Mouse (Mus musculus) urinary bladder, postnatal 10 days (tissue): ENCODE data around the gene Adamts17.

Source experiments
- DNase-seq: peaks from one replicate; pipeline ENCODE4 v3.0.0; 2022; ENCODE audit warnings: low spot score

The Adamts17 gene

DNA sequence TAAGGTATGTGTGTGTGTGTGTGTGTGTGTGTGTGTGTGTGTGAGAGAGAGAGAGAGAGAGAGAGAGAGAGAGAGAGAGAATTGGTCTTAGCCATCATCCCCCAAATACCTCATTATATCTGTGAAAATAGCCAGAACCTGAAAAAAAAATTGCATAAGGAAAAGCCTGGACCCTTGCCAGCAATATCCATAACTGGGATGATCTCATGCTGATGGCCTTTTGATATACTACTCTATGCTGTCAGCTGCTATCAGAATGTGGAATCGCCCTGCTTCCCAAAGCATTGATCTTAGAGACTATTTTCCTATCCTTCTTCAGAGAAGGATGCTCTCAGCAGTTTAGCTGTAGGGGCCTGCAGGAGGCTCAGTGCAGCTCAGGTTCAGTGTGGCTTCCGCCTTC is 257.6 kb downstream of the Adamts17 start:
- no peak for DNase-seq

DNA sequence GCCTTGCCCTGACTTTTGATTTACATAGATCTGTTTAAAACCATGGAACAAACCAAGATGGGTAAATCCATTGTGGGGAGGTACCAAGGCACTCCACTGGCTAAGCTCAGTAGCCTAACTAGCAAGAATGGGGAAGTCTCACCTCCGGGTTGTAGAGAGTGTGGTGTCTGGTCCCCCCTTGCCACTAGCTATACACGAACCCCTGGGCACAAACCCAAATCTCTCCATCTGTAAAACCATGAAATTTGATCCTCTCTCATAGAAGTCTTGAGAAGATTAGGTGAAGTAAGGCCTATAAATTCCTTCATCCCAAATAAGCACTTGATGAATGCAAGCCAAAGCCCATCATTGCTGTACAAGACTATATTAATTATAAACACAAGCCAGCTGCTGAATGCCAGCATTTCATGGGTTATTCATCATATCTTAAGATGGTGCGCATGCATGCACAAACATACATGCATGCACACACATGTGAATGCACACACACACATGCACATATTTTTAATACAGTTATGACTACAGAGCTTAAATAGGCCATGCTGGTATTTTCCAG is 262.0 kb downstream of the Adamts17 start:
- DNase-seq, result no peak

DNA sequence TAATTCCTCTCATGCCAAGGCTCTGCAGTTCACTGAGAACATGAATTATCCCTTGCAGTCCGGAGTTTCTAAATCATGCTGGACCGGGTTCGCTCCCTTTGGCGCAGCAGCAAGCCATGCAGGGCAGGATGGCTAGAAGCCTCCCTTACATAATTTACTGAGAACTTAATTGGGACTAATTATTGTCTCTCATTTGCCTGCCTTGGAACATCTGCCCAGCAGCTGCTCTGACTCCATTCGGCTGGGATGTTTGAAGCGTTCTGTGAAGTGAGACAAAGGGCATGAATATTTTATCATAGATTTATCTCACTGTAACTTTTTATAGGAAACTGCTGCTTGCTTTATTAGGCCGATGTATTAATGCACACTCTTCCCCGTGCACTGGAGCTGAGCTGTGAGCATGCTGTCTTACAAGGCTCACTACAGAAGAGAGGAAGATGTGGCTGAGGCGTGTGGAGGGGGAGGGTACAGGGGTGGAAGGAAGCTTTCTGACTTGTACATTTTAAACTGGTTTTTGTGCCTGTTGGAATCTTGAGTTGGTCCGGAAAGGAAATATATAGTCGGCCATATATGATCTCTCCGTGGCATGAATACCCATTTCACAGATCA is 271.1 kb downstream of the Adamts17 start:
- no peak for DNase-seq

DNA sequence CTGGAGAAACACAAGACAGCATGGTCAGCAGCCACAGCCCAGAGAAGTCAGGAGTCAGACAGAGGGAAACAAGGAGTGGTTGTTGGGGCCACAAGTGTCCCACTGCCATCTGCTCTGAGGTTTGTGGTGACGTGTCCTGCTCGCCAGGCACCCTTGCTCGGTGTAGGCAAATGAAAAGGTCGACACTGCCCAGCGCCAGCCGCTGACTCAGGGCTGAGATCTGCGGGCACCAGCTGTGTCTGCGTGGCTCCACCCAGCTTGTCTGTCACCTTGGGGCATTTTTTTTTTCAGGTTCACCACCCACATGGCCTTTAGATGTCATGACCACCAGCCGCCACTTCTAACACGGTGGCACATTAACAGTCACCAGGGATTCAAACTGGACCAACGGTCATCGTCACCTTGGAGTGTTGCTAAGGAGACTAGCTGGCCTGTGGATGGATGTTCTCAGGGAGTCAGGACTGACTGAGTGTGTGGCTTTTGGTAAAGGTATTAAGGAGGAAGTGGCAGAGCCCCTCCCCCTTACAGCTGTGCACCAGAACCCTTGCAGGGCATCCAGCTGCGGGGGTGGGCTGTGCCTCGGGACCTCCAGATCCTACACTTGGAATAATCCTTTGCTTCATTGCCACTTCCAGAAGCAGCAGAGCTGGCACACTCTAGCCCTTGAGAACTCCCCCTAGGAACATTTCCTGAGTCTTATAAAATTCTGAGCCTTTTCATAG is 273.1 kb downstream of the Adamts17 start:
- DNase-seq, result no peak

DNA sequence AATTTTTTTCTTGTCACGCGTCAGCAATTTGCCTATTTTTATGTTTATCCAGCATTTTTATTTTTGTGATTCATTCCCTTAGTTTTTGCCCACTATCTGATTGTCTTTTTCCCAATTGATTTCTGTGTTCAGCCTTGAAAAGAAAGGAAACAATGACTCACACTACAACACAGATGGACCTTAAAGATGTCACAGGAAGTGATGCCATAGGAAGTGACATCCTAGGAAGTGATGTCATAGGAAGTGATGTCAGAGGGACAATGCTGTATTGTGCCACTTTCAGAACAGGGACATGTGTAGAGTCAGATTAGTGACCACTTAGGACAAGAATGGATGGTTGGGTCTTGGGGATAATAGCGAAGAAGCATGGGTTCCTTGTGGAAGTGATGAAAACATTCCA is 274.5 kb downstream of the Adamts17 start:
- DNase-seq, result no peak

DNA sequence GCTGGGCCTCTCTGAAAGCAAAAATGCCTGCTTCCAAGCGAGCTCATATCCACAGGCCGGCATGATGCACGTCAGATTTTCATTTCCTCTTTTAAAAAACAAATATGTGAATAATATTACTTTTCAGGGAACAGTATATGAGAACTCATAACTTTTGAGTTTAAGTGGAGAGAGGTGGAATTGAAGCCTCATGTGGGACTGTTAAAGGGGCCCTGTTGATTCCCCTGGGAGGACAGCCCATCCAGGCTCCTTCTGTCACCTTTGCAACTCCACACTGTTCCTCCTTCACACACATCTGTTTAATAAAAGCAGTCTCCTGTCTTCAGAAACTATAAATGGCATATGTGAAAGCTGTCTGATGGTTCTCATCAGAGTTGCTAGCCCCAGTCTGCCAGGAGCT is 275.5 kb downstream of the Adamts17 start:
- no peak for DNase-seq

DNA sequence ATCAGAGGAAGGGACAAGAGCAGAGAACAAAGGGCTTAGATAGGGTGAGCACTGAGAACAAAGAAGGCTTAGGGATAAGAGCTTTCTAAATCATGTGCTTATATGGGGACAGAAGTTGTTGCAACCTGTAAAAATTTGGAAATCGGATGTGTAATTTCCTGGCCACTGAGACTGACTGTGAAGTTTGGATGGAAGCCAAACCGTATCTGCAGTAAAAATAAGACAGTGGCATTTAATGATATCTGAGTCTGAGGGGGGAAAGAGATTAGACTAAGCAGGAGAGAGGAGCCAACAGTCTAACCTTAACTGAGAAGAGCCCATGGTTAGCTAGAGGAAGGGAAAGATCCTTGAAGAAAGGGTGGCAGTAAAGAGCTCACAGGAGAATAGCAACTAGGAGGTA is 295.6 kb downstream of the Adamts17 start:
- no peak for DNase-seq

DNA sequence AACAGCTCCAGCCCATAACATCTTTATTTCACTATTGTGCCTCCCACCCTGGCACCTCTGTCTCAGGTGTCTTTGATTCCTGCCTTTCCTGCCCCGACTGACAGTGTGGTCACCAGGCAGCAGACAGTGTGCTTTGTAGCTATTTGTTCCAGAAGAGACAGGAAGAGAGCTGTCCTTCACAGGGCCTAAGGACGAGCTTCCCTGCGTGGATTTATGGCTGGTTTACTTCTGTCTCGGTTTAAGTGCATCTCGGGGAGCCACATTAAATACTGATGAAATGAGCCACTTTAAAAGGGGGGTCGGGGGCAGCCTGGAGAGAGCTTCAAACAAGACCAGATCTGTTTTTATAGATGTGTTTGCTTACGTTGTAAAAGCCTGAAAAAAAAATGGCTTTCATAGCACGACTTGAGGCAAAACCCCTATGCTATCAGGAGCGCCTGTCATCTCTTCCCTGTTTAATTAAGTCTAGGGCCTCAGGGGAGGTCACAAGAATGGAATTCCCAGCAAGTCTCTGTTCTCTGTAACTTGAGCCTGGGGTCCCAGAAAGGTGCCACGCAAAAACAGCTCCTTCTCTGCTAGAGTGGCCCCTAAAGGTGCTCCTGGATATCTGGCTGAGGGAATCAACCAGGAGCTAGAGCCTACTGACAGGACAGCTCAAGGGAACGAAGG is 302.9 kb downstream of the Adamts17 start:
- no peak for DNase-seq

DNA sequence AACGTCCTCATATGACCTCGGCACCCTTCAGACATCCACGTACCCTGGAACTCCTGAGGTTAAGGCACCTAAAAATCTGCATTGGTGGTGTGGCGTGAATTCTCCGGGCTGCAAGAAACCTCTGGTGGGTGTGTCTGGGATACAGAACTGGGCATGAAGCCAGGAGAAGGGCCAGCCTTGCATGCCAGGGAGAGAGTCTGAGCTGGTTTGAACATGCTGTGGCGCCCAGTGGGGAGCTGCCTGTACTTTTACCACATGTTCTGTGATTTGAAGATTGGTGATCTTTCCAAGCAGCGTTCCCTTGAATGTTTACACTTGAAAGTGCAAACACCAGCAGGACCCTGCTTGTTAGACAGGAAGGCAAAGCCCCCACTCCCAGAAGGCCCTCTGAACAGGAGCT is 306.2 kb downstream of the Adamts17 start:
- no peak for DNase-seq

DNA sequence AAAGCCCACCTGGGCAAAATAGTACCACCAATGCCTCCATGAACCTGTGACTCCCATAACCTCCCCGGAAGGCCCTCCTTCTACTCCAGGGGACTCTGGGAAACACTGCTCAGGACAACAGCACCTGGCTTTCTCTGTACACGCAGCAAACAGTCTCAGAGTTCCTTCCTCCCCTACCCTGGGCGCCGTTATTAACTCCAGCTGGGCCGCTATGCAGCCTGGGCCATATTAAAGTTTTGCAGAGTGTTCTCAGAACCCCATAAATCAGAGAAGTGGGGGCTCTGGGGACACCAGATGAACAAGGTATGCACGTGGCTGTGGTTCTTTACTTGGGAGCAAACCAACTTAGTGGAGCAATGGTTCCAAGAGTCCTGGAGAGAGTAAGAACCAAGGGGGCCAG is 306.6 kb downstream of the Adamts17 start:
- no peak for DNase-seq

DNA sequence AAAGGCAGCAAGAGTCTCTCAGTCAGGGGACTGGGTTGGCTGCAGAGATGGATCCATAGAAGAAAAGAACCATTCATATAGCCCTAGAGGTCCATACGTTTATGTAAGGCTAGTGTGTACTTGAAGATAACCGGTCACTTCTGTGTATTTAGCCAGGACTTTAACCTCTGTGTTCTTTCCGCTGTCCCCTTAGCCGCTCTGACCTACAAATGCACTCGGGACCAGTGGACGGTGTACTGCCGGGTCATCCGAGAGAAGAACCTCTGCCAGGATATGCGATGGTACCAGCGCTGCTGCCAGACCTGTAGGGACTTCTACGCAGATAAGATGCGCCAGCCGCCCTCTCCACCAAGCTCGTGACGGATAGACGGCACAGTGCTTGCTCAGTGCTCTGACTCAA is 310.2 kb downstream of the Adamts17 start:
- DNase-seq, result no peak

DNA sequence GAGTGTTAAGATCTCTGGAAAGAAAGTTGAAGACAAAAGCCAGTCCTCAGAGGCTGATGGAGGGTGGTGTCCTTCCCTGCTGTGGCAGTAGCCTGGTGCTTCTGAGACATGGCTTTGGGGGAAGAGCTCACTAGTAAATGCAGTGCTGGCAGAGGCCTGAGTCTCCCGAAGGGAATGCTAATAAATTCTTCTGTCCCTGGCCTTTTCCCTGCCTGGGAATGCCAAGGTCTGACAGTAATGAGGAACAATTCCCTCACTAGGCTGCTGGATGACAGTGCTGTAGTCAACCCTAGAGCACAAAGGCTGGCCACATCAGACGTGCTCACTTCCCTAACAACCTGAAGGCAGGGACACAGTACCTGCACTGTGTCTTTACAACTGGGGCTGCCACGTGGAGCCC is 313.1 kb downstream of the Adamts17 start:
- DNase-seq, result no peak

DNA sequence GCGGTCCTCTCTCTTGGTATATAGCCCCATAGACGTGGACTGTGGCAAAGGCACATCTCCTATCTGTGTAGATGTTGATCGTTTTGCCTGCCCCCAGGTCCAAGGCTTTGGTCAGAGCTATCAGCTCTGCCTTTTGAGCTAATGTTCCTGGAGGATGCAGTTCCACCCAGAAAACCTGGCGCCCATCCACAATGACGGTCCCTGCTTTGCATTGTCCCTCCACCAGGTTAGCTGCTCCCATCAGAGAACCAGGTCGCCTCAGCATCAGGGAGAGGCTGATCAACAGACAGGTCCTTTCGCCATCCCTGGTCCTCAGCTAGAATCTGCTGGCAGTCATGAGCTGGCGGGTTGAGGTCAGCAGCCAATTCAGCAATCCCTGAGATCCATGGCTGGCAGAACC is 322.6 kb downstream of the Adamts17 start:
- DNase-seq, result no peak

DNA sequence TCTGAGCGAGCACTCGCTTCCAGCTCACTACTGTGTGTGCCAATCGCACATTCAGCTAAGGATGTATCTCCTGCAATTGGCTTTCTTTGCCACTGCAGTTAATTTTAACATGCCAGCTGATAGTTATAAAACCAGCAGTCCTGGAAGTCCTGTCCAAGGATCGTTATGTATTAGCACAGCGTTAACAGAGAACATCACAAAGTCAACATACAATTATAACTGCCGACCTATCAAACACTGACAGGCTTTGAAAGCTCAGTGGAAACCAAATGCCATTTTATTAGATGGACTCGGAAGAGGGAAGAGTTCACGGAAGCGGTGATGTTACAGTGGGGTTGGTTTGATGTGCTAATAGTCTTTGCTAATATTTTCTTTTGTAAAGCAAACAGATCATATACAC is 328.8 kb downstream of the Adamts17 start:
- no peak for DNase-seq

DNA sequence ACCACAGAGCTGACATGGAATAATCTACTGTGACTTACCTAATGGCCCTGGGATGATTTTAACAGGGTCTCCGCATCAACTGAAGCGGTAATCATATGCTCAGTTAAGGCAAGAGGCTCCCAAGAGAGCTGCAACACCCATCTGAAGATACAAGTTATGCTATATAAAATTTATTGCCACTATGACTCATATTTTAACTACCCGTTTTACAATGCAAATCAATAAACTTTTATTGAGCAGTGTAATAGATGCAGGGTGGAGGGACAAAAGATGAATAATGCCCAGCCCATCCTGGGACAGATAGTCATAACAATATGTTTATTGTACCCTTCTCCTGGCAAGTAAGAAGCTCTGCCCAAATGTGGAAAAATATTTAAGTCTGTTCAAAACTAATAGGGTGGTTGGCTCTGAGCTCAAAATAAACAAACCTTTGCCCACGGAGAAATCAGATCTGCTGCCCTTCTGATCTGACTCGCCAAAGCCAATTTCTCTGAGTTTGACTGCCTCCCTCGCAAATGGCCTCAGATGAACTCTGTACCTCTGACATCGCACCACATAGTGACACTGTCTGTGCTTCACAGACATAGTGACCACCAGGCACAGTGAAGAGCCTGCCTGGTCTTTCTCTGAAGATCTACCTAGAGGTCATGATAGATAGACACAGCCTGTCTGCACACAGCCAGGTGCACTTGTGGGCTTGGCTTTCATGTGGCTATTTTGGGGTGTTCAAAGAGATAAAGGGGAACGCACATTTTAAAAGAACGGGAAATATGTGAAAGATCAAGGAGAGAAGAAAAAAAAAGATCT is 329.4 kb downstream of the Adamts17 start:
- no peak for DNase-seq

DNA sequence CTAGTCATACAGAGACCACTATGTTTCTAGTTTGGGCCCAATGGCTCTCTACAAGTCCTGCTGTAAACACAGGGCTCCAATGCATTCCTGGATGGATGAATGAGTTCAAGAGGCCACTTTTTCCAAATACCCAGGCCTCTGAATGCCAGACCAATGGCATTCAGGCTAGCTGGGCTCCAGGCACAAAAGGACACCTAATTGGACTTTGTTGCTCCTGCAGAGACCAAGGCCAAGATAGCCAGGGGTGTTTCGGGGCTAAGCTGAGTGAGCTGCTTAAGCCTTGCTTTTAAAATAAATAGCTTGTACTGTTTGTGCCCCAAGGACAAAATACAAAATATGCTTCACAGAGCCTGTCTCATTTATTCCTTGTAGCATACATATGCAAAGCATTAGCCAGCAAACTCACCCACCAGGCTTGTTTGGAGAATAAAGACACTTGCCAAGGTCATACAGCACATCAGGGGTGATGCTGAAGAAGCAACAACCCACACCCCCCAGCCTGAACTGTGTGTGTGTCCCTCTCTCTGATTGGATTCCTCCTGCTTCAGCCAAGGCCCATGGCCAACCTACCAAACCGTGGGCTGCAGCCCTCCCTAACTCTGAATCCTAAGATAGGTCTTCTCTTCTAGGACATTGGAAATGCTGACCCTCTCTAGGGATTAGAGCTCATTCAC is 334.1 kb downstream of the Adamts17 start:
- DNase-seq, result no peak

DNA sequence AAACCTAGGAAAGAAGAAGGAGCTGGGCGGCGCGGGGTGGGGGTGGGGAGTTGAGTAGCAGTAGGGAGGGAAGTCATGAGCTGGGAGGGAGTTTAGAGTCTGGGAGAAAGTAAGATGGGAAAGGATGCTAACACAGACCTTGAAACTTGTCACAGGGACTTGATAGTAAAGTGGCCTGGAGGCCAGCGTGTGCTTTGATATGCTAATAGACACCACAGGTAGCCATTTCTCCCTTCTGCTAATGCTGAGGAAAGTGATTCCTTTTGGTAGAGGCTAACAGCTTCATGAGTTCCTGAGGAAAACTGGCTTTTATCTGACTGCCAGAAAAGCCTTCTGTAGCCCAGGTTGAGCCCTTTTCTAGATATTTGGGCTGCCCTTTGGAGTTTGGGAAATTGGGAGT is 344.3 kb downstream of the Adamts17 start:
- no peak for DNase-seq

DNA sequence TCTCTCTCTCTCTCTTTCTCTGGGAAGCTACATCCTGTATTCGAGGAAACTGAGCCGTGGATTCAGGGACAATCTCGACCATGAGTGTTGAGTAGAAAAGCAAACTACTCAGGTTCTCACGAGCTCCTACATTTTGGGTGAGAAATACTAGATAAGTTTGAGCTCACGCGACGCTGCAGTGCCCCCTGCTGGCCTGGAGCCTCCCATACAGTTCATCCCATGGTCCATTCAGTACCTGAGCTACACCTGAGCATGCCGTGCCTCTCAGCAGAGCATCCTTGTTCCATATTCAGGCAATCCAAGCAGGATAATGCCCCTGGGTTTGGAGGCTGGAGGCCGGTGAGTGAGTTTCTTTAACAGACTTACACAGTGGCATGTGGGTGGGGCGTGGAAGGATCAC is 359.9 kb downstream of the Adamts17 start:
- peak; percentile 30 for DNase-seq
